Mouse (Mus musculus) neural tube, postnatal 0 days (tissue): ENCODE measurements around the gene Gadd45gip1. TPM values are rescaled to one million over a fixed set of nuclear protein-coding genes. Genes with fewer than 3 reads are reported as not detected.

Experiments used
- microRNA-seq: library from miRNA; unstranded; fragments of <30 nt; microRNA quantifications from one replicate; pipeline ENCODE4, GENCODE M21; 2016
- polyA plus RNA-seq: library from polyadenylated mRNA; unstranded; fragments of >200 nt; fragmentation: Nextera tagmentation; extraction: Ambion mirVana; gene quantifications from 2 replicates; pipeline ENCODE4 v1.2.1, GENCODE M21; 2015

Gene Gadd45gip1
- polyA plus RNA-seq: 47.5 and 50.9 TPM in 2 replicates

GRCm38 (mm10) chr8:84831490-84831889 lies at the start of gene Gadd45gip1:
Gadd45gip1 (plus strand) TSS chr8:84831522.

GRCm38 (mm10) chr8:84799999-84800831 lies 31.1 kb upstream of the Gadd45gip1 start, which contains the start of gene Nfix:
Nfix (minus strand) TSS chr8:84800344.

DNA sequence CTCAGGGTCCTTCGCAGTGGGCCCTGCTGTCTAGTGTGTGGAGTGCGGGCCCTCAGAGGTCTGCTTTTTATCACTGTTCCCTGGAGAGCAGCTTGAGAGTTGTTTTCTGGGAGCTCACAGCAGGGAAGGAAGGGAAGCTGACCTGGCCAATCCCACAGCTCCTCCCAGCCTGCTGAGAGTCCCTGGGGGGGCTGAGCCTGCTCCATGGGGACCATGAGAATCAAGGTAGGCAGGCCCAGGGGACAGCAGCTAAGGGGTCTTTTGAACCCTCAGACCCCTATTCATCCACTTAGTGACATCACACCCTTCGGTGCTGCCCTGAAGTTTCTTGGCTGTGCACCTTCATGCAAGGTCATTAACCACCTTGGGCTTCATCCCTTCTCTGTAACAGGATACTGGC lies 8.6 kb upstream of the Gadd45gip1 start, which contains the start of gene Dand5:
Gene Dand5, minus strand, starts transcription at position 101 of the 400 bp plus-strand sequence.

GRCm38 (mm10) chr8:84840248-84840999 lies 9.1 kb downstream of the Gadd45gip1 start, which contains the start of gene Rad23a:
Rad23a (minus strand) TSS chr8:84840665.

DNA sequence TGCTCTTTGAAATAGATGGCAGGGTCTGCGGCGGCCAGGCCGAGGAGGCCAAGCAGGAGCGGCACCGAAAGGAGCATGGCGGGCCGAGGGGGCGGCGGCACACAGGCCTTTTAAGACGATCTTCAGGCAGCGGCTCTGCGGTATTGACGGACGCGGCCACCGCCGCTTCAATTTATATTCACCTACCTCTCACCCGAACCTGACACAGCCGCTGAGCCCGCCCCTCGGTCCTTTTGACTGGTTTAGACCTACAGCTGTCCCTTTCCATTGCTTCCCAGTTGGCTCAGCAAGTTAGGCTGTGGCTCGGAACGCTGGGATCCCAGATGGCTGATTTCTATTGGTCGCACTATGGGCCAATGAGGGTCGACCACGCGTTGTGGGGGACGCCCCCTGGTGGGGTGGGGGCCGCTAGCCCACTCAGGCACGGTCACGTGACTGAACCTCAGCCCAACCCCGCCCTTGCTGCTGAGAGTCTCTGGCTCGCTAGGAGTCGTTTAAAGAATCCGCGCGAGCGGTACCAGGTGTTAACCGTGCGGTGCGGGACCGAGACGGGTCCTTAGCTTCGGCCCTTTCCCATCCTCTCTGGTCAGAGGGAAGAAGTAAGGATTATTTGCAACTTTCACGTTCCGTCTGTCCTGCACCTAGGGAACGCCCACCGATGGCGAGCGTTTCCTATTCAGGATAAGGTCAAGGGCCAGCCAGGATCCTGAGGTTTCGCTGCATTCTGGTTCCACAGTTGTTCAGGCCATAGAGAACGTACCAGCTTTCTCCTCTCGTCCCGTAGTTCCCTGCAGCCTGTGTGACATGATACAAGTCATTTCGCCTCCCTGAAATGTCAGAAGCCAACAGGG lies 15.6 kb downstream of the Gadd45gip1 start, which contains the start of gene Calr:
Gene Calr, minus strand, starts transcription at position 213 of the 851 bp plus-strand sequence.

GRCm38 (mm10) chr8:84856864-84857441 lies 25.6 kb downstream of the Gadd45gip1 start, which contains the start of gene Farsa:
Farsa (plus strand) TSS chr8:84856989.

DNA sequence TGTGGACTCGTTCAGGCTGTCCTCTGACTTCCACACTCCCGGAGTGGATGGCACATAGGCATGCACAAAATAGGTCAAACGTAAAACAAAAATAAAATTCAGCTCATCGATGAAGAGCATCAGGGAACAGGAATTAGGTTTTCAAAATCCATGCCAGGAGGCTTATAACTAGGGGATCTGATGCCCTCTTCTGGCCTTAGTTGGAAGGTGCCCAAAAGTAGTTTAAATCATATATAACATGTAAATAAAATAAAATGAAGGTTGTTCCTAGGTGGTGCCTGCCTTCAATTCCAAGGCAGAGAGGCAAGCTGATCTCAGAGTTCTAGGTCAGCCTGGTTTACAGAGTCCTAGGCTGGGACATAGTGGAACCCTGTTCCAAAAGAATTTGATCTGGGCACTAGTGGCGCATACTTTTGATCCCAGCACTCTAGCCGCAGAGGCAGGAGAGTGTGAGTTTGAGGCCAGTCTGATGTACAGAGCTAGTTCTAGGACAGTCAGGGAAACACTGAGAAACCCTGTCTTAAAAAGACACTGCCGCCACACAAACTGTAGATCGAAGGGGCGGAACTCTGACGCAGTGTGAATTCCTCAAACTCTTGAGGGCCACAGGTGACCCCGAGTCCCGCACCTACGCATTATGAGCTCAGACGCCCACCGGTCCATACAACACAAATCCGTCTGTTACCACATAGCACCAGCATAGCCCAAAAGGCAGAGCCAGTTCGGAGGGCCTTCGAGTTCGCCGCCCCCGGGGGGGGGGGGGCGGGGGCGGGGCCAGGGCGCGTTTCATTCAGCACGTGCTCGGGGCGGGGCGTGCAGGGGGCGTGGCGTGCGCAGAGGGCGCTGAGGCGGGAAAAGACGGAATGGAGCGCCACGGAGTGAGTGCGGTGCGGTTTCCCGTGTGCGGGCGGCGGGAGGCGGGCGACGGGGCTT lies 40.3 kb downstream of the Gadd45gip1 start, which contains the start of gene Syce2:
Gene Syce2, plus strand, starts transcription at position 736 of the 933 bp plus-strand sequence.

Small RNAs within 50 kb of the gene (microRNA-seq; reads per million reads assigned to microRNA genes)
- gene Mir7069: 2.0 reads per million

Other genes starting within 250 kb of the Gadd45gip1 start
- 20.6 and 21.8 TPM in 2 replicates for gene Ier2, start 168.7 kb upstream of the Gadd45gip1 start, polyA plus RNA-seq
- 66.6 and 67.6 TPM in 2 replicates for gene Trmt1, start 145.2 kb upstream of the Gadd45gip1 start, polyA plus RNA-seq
- gene Nacc1, start 143.7 kb upstream of the Gadd45gip1 start, polyA plus RNA-seq: 11.8 and 14.3 TPM in 2 replicates
- 3.7 and 4.8 TPM in 2 replicates for gene Lyl1, start 130.1 kb upstream of the Gadd45gip1 start, polyA plus RNA-seq
- 0.57 and 1.4 TPM in 2 replicates for gene G430095P16Rik, start 108.5 kb upstream of the Gadd45gip1 start, polyA plus RNA-seq
- gene Nfix, start 31.2 kb upstream of the Gadd45gip1 start, polyA plus RNA-seq: 72.8 and 75.0 TPM in 2 replicates
- 15.3 TPM in 2 replicates for gene Dand5, start 8.7 kb upstream of the Gadd45gip1 start, polyA plus RNA-seq
- gene Rad23a, start 9.1 kb downstream of the Gadd45gip1 start, polyA plus RNA-seq: 96.2 and 103 TPM in 2 replicates
- 450 and 531 TPM in 2 replicates for gene Calr, start 15.4 kb downstream of the Gadd45gip1 start, polyA plus RNA-seq
- 81.3 and 92.5 TPM in 2 replicates for gene Farsa, start 25.5 kb downstream of the Gadd45gip1 start, polyA plus RNA-seq
- gene Syce2, start 40.6 kb downstream of the Gadd45gip1 start, polyA plus RNA-seq: 57.4 and 59.5 TPM in 2 replicates
- gene Gcdh, start 62.4 kb downstream of the Gadd45gip1 start, polyA plus RNA-seq: 39.3 and 46.9 TPM in 2 replicates
- 0.32 and 0.45 TPM in 2 replicates for gene Klf1, start 70.4 kb downstream of the Gadd45gip1 start, polyA plus RNA-seq
- 8.1 and 8.6 TPM in 2 replicates for gene Dnase2a, start 77.0 kb downstream of the Gadd45gip1 start, polyA plus RNA-seq
- gene Mast1, start 105.8 kb downstream of the Gadd45gip1 start, polyA plus RNA-seq: 66.1 and 78.5 TPM in 2 replicates
- 3.0 and 4.9 TPM in 2 replicates for gene Rtbdn, start 115.5 kb downstream of the Gadd45gip1 start, polyA plus RNA-seq
- gene Gm49661, start 137.9 kb downstream of the Gadd45gip1 start, polyA plus RNA-seq: not detected in 2 replicates
- gene Prdx2, start 138.1 kb downstream of the Gadd45gip1 start, polyA plus RNA-seq: 803 and 820 TPM in 2 replicates
- gene Rnaseh2a, start 138.2 kb downstream of the Gadd45gip1 start, polyA plus RNA-seq: 52.7 and 61.5 TPM in 2 replicates
- 8.8 and 9.0 TPM in 2 replicates for gene Junb, start 147.2 kb downstream of the Gadd45gip1 start, polyA plus RNA-seq
- gene Hook2, start 159.1 kb downstream of the Gadd45gip1 start, polyA plus RNA-seq: 24.5 and 30.2 TPM in 2 replicates
- gene Best2, start 183.0 kb downstream of the Gadd45gip1 start, polyA plus RNA-seq: 0.19 TPM in 1 of 2 replicates, not detected in the other
- 139 and 141 TPM in 2 replicates for gene Asna1, start 193.8 kb downstream of the Gadd45gip1 start, polyA plus RNA-seq
- gene Trir, start 195.3 kb downstream of the Gadd45gip1 start, polyA plus RNA-seq: 157 and 167 TPM in 2 replicates
- 45.5 and 47.6 TPM in 2 replicates for gene Tnpo2, start 205.4 kb downstream of the Gadd45gip1 start, polyA plus RNA-seq
- gene Fbxw9, start 228.5 kb downstream of the Gadd45gip1 start, polyA plus RNA-seq: 66.7 and 79.1 TPM in 2 replicates
- gene Gm5741, start 236.5 kb downstream of the Gadd45gip1 start, polyA plus RNA-seq: not detected in 2 replicates
- gene Dhps, start 240.2 kb downstream of the Gadd45gip1 start, polyA plus RNA-seq: 131 and 132 TPM in 2 replicates
- 127 and 135 TPM in 2 replicates for gene Wdr83os, start 249.2 kb downstream of the Gadd45gip1 start, polyA plus RNA-seq
- 34.8 and 42.5 TPM in 2 replicates for gene Wdr83, start 249.8 kb downstream of the Gadd45gip1 start, polyA plus RNA-seq